Mouse (Mus musculus) urinary bladder, postnatal 4 days (tissue): ENCODE data around the gene Cdkal1.

Experiments
- DNase-seq, 2 experiments: peaks; one replicate each; pipeline ENCODE4 v3.0.0; 2021 to 2022; ENCODE audit warnings: low spot score in 2 of 2

Gene Cdkal1

DNA sequence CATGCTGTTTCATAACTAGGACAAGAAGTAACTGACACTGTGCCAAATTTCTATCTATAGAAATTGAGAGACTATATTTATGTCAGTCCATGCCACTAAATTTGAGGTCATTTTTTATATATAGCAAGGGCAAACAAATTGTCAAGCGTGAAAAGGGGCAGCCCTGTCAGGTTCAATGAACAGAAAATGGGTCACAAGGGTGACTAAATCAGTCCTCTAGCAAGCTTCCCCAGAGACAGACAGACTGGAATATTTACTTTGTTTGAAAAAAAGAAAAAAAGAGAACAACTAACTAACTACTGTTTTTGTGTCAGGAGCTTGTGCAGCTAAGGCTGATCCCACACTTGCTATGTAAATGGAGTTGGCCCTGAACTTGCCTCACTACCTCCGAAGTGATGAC, 355.7 kb downstream of the Cdkal1 start:
- no peak for DNase-seq

DNA sequence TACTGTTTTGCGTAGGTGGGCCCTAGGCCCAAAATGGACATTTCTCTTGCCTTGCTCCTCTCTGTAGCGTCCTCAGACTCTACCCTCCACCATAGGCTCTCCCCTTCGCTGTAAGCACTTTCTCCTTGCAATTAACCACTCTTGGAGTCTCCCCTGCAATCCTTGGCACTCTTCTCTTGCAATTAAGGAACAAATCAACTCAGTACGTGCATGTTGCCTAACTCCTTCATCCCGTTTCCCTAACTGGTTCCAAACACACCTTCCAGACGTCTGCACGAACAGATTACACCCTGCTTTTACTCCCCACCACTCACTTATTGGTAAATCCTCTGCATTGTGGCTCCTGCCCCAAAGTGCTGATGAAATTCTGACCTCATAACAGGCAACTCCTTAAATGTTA, 358.2 kb downstream of the Cdkal1 start:
- no peak for DNase-seq

DNA sequence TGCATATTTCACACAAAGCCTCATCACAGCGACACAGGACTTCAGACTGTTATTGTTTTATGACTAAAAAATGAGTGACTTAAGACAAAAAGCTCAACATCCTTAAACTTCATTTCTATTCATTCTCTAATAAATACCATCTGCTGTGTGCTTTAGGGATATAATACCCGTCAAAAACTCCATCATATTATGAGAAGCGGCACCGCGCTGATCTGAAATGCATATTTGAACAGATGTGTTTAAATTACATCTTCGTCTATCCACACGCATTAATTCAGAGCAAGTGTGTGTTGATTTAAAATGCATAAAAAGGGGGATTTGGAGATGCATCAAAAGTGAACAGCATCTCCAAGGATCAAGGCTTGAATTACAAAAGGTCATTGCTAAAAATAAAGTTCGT, 365.1 kb downstream of the Cdkal1 start:
- no peak for DNase-seq

DNA sequence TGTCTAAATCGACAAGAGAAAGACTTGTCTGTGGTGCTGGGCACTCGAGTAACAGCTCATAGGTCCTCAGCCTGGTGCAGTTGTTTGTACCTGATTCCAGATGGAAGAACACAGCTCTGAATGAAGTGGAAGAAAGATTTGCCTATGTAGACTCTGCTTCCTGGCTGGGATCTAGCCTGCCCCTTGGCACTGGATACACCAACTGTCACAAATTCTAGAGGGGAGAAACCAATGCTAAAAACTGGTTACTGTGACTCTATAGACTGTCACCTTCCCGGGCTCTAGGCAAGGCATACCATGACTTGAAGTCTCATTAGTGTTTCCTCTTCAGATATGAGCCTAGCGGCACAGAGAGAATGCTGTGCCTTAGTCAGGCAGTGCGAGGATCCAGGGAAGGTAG, 366.0 kb downstream of the Cdkal1 start:
- DNase-seq: no peak

DNA sequence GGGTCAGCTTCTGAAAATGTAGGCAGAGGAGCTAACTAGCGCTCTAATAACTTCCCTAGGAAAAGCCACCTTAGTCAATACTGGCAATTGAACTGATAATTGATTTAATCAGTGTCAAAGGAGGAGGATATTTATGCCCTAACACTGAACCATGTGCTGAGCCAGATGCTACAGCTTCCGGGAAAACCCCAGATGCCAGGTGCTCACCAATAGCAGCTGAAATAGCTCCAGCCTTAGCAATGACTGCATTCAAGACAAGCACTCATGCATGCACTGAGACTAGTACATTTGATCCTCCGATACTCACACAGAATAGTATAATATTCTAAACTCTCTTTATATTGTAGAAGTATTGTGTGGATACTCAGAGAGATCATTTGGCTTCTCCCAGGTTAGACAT, 368.8 kb downstream of the Cdkal1 start:
- no peak for DNase-seq

DNA sequence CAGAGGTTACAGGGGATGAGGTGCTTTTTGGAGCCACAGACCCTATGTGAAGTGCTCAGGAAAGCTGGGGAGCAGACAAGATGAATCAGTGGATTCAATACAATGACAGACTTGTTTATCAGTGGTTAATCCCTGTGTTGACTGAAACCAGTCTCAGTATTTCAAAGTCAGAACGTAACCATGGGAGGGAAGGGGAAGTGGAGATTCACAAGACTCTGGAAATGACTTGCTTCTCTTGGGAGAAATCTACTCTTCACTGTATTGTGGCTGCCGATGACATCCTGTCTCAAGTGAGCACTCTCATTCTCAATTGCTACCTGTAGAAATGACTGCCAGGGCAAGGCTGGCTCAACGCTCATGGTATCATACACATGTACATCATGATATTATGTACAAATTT, 371.5 kb downstream of the Cdkal1 start:
- no peak for DNase-seq

DNA sequence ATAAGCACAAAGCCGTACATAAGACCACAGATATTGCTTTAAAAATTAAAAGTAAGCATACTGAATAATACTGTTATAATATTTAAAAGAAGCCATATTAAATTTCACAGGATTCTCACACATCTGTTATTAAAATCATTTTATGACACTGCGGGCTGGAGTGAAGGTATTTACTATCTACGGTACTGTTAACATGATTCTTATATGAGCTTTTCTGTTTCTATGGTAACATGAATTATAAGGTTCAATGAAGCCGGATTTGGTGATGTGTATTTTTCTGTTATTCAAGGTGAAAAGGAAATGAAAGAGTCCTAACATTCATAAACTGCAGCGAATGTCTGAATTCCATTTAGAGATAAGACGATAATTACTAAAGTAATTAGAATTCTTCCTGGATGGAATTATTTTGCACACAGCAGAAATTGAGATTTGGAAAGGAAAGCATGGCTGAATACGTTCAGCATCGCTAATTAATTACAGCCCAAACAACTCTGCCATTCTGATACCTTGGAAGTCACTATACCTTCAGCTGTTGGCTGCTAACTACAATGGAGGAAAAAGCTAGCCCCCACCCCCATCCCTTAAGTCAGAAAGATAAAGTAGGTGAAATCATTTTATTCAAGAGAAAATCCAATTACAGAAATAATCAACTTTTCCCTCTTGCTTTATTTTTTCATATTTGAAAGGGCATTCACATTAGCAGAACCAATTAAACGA, 373.2 kb downstream of the Cdkal1 start:
- DNase-seq: no peak

DNA sequence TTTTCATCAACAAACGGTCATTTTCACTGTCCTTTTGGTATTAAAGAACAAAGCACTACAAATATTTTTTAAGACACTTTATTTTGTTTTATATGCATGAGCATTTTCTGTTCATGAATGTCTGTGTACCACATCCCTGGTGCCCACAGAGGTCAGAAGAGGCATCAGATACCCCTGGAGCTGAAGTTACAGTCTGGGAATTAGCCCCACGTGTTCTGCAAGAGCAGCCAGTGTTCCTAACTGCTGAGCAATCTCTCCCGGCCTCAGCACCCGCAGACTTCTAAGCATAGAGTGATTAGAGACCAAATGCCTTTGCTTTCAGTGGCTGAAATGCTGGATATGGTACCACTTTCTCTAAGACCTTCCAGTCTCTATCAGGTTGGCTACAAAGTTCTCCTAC, 379.1 kb downstream of the Cdkal1 start:
- DNase-seq: no peak

DNA sequence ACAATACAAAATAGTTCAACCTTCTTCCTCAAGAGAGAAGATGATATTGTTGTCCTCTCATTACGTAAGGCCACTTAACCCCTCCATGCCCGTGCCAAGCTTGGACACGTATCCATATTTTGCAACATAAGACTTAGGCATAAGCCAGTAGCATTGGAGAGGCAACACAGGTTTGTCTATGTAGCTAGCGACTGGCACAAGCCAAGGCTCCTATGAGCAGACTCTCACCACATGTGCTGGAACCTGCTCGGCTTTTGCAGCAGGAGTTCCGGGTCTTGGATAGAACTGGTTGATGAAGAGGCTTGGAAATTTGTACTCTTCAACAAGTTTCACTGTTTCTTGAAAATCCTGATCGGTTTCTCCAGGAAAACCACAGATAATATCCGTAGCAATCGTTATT, 381.2 kb downstream of the Cdkal1 start:
- no peak for DNase-seq

DNA sequence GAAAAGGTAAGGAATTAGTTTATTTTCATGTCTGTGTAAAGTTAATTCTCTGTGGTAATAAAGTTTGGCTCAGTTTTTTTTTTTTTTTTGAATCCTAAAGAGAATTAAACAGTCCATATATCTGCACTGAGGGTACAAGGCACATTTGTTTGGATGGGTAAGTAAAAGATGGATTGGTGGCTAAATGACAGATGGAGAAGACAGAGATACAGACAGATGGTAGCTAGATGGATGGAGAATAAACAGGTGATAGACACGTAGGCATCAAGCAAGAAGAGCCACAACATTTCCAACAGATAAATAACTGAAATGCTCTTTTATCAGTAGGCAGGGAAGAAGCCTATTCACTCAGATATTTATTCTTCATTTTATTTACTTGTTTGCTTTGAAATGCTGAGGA, 381.7 kb downstream of the Cdkal1 start:
- no peak for DNase-seq

DNA sequence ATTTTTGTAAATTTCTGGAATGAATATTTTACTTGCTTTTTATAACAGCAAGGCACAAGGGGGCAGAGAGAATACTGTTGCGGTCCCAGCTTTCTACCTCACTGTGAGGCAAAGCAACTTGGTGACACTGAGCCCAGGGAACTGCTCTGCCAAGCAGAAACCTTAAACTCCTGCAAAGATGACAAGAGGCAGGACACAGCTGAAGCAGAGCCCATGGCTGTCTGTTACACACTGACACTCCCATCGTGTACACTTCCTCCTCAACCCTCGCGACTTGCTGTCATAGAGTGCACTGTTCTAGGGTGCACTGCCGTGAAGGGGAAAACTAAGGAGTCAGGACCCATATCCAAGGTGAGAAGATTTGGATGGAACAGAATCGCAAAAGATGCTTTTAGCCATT, 393.2 kb downstream of the Cdkal1 start:
- DNase-seq: no peak

DNA sequence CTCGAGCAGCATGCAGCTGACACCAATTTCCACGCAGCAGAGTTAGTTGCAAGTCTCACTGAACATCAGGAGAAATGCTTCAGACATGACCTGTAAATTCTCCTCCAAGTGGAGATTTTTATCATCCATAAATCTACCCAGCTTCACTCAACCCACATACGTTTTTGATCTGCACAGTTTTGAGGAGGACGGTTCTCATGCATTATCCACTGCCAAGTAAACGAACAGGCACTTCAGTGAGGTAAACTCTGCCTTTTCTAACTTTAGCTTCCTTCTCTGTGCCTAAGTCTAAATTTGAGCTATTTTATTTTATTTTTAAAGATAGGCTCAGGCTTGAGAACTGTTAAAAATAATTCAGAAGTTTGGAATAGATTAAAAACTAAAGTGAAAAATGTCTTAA, 394.7 kb downstream of the Cdkal1 start:
- DNase-seq: no peak

DNA sequence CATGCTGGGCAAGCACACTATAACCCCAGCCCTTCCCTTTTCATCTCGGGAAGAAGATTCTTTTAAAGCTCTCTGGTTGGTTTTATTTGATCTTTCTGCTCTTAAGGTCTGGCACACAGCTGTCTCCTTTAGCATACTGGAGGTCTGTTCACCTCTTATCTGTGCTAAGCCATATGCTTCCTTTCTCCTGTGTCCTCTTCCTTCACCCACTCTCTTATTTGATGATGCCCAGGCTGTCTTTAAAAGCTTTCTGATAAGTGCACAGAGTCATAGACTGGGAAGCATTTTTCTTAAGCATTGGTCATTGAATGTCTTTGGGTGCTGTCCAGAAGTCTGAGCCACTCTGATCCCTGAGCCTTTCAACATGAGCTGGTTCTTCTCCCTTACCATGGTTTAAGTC, 397.1 kb downstream of the Cdkal1 start:
- DNase-seq: no peak

DNA sequence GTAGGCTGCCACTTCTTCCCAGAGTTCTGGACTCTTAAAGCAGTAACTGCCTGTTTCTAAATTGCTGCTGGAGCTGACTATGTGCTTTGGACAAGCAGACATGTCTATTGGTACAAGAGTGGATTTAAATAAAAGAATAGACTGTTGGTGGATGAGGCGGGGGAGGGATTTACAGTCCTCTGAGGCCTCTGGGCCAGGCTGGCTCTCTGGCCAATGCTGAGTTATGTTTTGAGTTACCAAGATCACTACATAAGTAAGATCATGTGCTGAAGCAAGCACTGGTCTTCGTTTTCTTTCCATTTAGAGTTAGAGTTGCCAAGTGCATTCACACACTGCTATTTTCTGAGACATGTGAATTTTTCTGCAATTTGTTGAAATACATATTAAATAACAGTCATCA, 418.4 kb downstream of the Cdkal1 start:
- no peak for DNase-seq

DNA sequence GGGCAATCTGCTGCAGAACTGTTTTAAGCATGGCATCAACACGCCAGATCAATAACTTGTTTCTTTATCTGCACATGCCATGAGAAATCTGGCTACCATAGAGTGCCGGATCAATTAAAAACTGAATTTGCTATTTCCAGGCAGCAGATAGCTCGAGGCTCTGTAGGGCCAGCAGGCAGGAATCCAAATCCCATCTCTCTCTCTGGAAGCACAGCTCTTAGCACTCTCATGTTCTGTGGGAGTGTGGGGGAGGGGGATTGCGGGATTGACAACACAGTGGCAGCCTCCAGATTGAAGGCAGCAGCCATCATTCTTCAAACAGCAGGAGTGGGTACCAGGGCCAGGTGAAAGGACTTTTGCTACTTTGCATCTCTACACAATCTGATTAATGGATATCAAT, 420.7 kb downstream of the Cdkal1 start:
- no peak for DNase-seq

DNA sequence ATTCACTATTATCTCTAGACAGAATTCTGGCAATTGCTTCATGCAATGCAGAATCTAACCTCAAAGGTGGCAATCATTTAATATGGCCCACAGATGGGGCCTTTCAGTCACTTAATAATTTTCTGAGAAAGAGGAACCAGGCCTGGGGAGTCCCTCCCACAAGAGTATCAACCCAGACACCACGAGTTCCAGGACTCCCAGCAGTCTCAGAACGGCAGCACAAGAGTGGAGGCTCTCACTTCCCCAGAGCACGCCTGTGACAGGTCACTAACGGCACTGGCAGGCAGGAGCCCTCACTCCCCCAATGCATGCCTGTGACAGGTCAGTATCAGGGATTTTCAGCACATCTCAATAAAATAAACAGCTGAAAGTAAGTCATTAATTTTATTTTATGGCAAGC, 424.6 kb downstream of the Cdkal1 start:
- no peak for DNase-seq

DNA sequence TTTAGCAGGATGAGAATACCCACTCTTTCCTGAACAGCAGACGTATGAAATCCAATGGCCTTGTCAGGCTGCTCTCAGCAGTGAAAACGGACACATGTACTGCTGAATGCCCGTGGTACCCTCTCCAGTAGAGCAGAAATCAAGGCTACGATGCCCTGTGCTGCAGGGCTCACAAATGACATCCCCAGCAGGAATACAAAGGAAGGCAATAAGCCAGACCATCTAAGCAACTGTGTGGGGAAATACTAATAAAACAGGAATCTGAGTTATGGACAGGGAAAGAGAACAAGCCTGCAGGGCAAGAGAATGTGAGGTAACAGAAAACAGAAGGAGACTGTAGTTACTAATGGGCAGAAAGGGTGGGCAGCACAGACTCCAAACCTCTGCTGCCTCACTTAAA, 425.6 kb downstream of the Cdkal1 start:
- no peak for DNase-seq

DNA sequence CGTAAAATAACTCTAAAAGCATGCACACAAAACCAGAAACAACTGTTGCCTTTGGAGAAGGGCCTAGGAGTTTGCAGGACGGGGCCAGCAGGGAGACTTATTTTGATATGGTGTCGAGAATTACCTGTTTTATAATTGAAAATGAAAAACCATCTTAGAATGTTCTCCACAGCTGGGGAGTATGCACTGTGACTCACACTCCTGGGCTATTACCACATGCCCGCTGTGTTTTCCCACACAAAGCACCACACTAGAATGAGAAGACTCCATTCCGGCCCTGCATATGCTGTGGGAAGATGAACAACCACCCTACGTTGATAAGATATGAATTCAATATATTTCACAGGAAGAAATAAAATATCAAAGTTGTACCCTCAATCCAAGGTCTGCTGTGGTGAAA, 426.3 kb downstream of the Cdkal1 start:
- DNase-seq: no peak

DNA sequence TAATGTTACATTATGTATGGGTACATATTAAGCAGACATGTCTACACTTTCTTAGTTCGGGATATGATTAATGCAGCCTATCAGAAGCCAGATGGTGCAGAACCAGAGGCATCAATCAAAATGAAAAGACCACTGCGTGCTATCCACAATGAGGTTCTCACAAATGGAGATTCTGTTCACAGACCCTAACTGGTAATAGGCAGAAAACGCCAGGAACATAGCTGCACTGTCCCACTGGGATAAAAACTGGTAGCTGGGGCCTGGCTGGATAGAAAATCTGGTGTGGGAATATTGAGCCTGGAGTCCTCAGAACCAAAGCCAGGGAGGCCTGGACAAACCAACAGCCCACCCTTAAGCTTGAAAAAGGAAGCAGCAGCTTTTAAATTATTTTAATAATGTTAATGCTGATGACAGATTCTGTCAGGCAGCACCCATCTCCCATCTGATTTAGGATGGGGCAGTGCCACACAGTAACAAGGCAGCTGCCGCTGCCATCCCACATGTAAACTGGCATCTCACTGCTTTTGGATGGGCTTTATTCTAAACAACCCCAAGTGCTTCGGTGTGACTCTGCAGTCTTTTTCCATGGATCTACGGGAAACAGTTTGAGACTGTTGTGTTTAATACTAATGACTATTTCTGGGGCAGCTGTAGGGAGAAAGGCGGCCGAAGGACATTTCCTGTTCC, 438.9 kb downstream of the Cdkal1 start:
- DNase-seq: no peak

DNA sequence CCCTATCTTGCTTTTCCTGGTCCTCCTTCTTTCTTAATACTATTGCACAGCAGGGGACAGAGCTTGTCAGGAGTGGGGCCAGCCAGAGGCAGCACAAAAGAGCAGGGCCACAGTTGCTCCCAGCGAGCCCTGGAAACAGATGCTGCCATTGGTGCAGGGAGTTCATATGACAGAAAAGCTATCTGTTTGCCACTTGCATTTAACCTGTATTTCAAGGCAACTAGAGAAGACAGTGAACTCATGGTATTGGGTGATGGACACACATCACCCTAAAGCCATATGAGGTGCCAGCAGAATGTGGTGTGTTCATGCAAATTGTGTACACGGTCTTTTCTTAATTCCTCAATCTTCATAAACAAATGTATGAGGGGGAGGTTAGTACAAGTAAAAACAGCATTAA, 439.5 kb downstream of the Cdkal1 start:
- no peak for DNase-seq

DNA sequence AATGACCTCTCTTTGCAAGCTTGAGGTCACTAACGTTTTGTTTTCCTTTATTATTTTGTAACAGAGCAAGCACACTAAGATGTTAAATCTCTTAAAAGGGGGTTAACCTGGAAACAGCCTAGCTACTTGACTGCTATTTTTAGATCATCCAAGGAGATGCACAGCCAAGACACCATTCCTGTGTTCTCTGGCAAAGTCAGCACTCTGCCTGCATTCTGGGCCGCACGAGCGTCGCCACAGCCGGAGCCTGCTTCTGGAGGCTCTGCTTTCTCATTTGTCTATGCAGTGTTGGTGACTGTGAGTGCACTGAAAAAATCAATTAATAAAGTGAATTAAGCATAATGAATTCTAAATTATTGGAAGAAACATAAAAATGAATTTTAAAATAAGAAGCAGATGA, 440.6 kb downstream of the Cdkal1 start:
- DNase-seq: no peak

DNA sequence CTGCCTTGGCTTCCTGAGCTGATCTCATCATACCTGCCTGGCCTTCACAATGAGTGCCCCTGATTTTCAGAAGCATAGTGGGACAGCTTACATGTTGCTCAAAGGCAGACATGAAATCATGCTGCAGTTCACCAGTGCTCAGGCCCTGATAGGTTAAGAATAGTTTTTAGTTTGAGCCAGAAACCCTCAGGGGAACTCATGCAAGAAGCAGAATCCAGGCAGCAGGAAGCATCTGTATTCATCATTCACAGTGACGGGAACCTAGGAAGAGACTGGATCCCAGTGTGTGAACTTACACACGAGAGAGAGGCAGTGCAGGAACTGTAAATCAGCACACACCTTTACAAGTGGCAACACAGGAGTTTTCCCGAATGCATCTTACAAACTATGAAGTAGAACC, 441.0 kb downstream of the Cdkal1 start:
- DNase-seq: no peak

DNA sequence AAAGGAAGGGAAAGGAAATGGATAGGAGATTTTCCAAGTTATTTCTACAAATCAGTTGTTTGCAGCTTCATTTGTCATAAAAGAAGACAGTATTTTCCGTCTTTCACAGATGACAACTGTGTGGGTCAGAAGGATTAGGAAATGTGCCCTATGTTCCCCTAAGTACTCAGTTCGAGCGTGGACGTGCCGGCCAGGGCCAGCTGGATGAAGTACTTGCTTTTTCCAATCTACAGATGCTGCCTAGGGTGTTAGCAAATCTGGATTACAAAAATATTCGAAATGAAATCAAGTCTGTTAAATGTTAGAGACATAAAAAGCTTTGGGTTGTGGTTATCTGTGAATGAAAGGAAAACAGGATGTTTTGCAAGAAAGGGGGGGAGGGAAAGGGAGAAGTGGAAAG, 444.3 kb downstream of the Cdkal1 start:
- DNase-seq: no peak

DNA sequence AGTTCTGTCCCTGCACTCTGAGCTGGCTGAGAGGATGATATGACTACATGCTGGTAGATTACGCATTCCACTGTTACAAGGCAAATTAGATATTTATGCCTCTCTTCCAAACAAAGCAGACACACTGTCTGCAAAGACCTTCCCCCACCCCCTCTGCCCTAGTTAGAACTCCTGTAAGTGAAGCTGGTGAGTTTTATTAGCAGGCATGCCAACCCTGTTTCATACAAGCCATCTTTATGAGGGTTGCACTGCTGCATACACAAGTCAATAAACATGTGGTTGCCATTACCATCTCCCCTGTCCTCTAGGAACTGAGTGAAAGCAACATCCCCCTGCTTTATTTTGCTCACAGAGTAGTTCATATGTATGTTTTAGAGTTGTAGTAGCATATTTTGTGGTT, 447.9 kb downstream of the Cdkal1 start:
- DNase-seq: no peak
